Mouse (Mus musculus) heart, embryonic 14.5 days (tissue): Measurements from ENCODE around the gene Prpf8. TPM values are rescaled to one million over a fixed set of nuclear protein-coding genes. Genes with fewer than 3 reads are reported as not detected.

Experiments used
- ATAC-seq: fragments of 200-750 bp; cut with Nextera tagmentation; 2 replicates; pipeline ENCODE4 v1.8.0; 2017; ENCODE audit warnings: low read depth, moderate TSS enrichment; ENCODE audit not compliant: insufficient number of reproducible peaks, insufficient read depth, low FRiP score
- H3K27ac ChIP-seq, 2 experiments: fragments of 200-500 bp in 1 of 2; fragments of 300-500 bp in 1 of 2; sonication (generic) in 1 of 2; replicated peaks in 1 of 2; 2 replicates each; pipeline ENCODE4 v1.5.1; 2012 to 2014; ENCODE audit warnings: low read depth in 2 of 2, low read length in 2 of 2, control low read depth in 1 of 2, mild to moderate bottlenecking in 1 of 2, mixed read lengths in 1 of 2; ENCODE audit not compliant: control insufficient read depth in 1 of 2, insufficient read depth in 1 of 2
- H3K27me3 ChIP-seq: fragments of 300-500 bp; sonication (generic); 2 replicates; pipeline ENCODE4 v1.6.1; 2014; ENCODE audit warnings: mild to moderate bottlenecking, low read length, control low read depth; ENCODE audit not compliant: control insufficient read depth, insufficient read depth
- H3K36me3 ChIP-seq: fragments of 300-500 bp; sonication (generic); 2 replicates; pipeline ENCODE4 v1.6.1; 2014; ENCODE audit warnings: mild to moderate bottlenecking, control low read depth, low read length, mixed read lengths; ENCODE audit not compliant: control insufficient read depth, insufficient read depth
- H3K4me1 ChIP-seq, 2 experiments: fragments of 200-500 bp in 1 of 2; fragments of 300-500 bp in 1 of 2; sonication (generic) in 1 of 2; 2 replicates each; pipeline ENCODE4 v1.6.1; 2012 to 2014; ENCODE audit warnings: low read length in 2 of 2, control low read depth in 1 of 2, mixed read lengths in 1 of 2; ENCODE audit not compliant: control insufficient read depth in 2 of 2, insufficient read depth in 2 of 2
- H3K4me2 ChIP-seq: fragments of 300-500 bp; sonication (generic); 2 replicates; pipeline ENCODE4 v1.6.1; 2014; ENCODE audit warnings: mild to moderate bottlenecking, low read length
- H3K4me3 ChIP-seq, 2 experiments: fragments of 200-500 bp in 1 of 2; fragments of 300-500 bp in 1 of 2; sonication (generic) in 1 of 2; 2 replicates each; pipeline ENCODE4 v1.5.1; 2012 to 2014; ENCODE audit warnings: low read length in 2 of 2, mild to moderate bottlenecking in 2 of 2, control low read depth in 1 of 2, low read depth in 1 of 2, moderate library complexity in 1 of 2; ENCODE audit not compliant: control insufficient read depth in 1 of 2, insufficient read depth in 1 of 2
- H3K9ac ChIP-seq: fragments of 300-500 bp; sonication (generic); 2 replicates; pipeline ENCODE4 v1.6.1; 2014; ENCODE audit warnings: mild to moderate bottlenecking, low read length
- H3K9me3 ChIP-seq: fragments of 300-500 bp; sonication (generic); 2 replicates; pipeline ENCODE4 v1.6.1; 2016; ENCODE audit warnings: low read length, control low read depth; ENCODE audit not compliant: control insufficient read depth
- WGBS: fragments of 180-500 bp; shearing (Covaris S2); extraction: QIAGEN DNeasy Blood & Tissue Kit; methylation state at CpG from one replicate; pipeline ENCODE4 v1.1.7; 2014; 5-methylcytosine and 5-hydroxymethylcytosine counted together
- polyA plus RNA-seq: library from polyadenylated mRNA; unstranded; fragments of >200 nt; fragmentation: Nextera tagmentation; extraction: Ambion mirVana; gene quantifications from 2 replicates; pipeline ENCODE4 v1.2.1, GENCODE M21; 2014

The Prpf8 gene
- polyA plus RNA-seq, 1 experiment from 2014 or later: 46.8 TPM

DNA sequence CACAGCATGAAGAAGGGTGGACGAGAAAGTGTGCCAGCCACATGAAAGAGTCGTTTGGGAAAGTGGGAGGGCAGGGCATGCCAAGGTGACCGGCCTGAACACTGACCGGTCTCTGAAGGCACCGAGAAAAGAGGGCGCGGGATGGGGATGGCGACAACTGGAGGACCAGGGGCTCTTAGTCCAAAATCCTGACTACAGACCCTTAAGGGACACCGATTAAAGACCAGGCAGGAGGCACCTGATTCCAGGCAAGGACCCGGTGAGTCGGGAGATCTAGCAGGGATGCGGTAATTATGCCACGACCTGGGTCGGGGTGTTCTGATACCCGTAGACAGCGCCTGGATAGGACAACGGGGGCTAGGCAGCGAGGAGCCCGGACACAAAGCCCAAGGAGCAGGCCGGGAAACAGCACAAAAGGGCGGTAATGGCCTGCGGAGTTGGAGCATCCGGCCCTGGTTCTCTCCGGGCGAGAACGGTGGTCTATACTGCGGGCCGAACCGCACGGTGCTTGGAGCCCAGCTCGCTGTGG, 44.3 kb downstream of the Prpf8 start:
- WGBS: under 1% methylated on average over 31 of the region's 31 CpGs
- Histone ChIP-seq H3K4me1 (peaks cover 14 to 20% of the 10 kb centered on the region in 2 experiments), H3K9me3 (no peaks in the 10 kb centered on the region), H3K27me3 (no peaks in the 10 kb centered on the region), H3K4me3 (peak overlapping the region; percentile 68 to 75), H3K27ac (peak overlapping the region; percentile 15 to 16; a peak in 3 of 4 replicates), H3K4me2 (peak overlapping the region; percentile 100), H3K36me3 (no peaks in the 10 kb centered on the region), H3K9ac (peak overlapping the region; percentile 76)
- no peak; the same call in 1 of the 2 replicates for ATAC-seq

GRCm38 (mm10) chr11:75531469-75532242, 45.0 kb downstream of the Prpf8 start, which contains the start of gene Slc43a2:
Gene Slc43a2, plus strand, starts transcription at chr11:75531694.
- WGBS: under 1% methylated on average over 61 of the region's 62 CpGs
- Histone ChIP-seq H3K36me3 (no peaks in the 10 kb centered on the region), H3K4me2 (peak within 1 kb of the TSS; percentile 100), H3K27ac (peak within 1 kb of the TSS; percentile 58 to 75), H3K9me3 (no peaks in the 10 kb centered on the region), H3K27me3 (no peaks in the 10 kb centered on the region), H3K4me1 (peaks cover 14 to 20% of the 10 kb centered on the region in 2 experiments), H3K4me3 (peak within 1 kb of the TSS; percentile 68 to 75), H3K9ac (peak within 1 kb of the TSS; percentile 76)
- peak; percentile 86 for ATAC-seq

- peak overlapping the region; percentile 76 for H3K9ac ChIP-seq
- no peaks in the 10 kb centered on the region for H3K9me3 ChIP-seq
- no peak for ATAC-seq
- peak overlapping the region; percentile 68 to 75 for H3K4me3 ChIP-seq
- peaks cover 17 to 25% of the 10 kb centered on the region in 2 experiments for H3K4me1 ChIP-seq
- no peak overlapping the region; a peak in 1 of 4 replicates for H3K27ac ChIP-seq
- H3K36me3 ChIP-seq: no peaks in the 10 kb centered on the region
- 17% methylated on average over 38 of the region's 38 CpGs for WGBS
- peak overlapping the region; percentile 100 for H3K4me2 ChIP-seq
- no peaks in the 10 kb centered on the region for H3K27me3 ChIP-seq
Observed at GRCm38 (mm10) chr11:75532340-75533277, 46.0 kb downstream of the Prpf8 start.

DNA sequence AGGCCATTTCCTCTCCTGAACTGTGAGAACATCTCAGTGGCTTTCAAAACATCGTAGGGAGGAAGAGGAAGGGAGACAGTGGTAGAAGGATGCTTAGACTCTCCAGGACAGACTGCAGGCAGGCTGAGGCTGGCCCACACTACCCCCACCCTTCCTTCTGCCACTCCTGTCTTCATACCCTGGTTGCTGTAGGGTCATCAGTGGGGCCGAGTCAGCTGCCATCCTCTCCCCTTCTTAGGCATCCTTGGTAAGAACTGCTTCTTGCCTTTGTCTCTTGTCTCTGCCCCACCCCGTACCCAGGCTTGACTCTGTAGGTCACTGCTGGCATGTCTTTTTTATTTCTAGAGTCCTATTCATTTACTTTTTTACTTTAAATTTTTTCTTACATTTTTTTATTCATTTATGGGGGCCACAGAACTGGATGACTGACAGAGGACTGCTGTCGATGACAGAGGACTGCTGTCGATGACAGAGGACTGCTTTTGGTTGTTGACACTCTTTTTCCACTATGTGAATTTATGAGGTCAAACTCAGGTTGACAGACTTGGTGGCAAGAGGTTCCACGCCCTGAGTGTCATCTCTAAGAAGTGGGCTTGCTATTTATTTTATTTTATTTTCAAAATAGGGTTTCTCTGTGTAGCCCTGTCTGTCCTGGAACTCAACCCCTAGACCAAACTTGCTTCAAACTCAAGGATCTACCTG, 46.8 kb downstream of the Prpf8 start:
- no peak for ATAC-seq
- H3K4me3 ChIP-seq: no peak overlapping the region
- WGBS: 71% methylated on average over 6 of the region's 6 CpGs
- peaks cover 25 to 33% of the 10 kb centered on the region in 2 experiments for H3K4me1 ChIP-seq
- H3K36me3 ChIP-seq: no peaks in the 10 kb centered on the region
- H3K27ac ChIP-seq: no peak overlapping the region; a peak in 1 of 4 replicates
- no peak overlapping the region for H3K9ac ChIP-seq
- H3K4me2 ChIP-seq: peak overlapping the region; percentile 100; the same call in 1 of the 2 replicates
- H3K27me3 ChIP-seq: no peaks in the 10 kb centered on the region
- H3K9me3 ChIP-seq: no peaks in the 10 kb centered on the region

GRCm38 (mm10) chr11:75534286-75535033, 47.8 kb downstream of the Prpf8 start:
- Histone ChIP-seq H3K27me3 (no peaks in the 10 kb centered on the region), H3K36me3 (no peaks in the 10 kb centered on the region), H3K4me3 (no peak overlapping the region), H3K4me2 (no peak overlapping the region), H3K9ac (no peak overlapping the region), H3K4me1 (peaks cover 25 to 35% of the 10 kb centered on the region in 2 experiments), H3K9me3 (no peaks in the 10 kb centered on the region), H3K27ac (peak overlapping the region in 1 of 2 experiments; percentile 30; a peak in 1 of 4 replicates)
- WGBS: 40% methylated on average over 4 of the region's 4 CpGs
- ATAC-seq: no peak

GRCm38 (mm10) chr11:75535106-75535795, 48.6 kb downstream of the Prpf8 start:
- Histone ChIP-seq H3K9me3 (no peaks in the 10 kb centered on the region), H3K4me3 (no peak overlapping the region), H3K4me2 (no peak overlapping the region), H3K9ac (peak overlapping the region; percentile 39; the same call in 1 of the 2 replicates), H3K36me3 (no peaks in the 10 kb centered on the region), H3K4me1 (peaks cover 27 to 35% of the 10 kb centered on the region in 2 experiments), H3K27ac (peak overlapping the region; percentile 9 to 30; a peak in 1 of 4 replicates), H3K27me3 (no peaks in the 10 kb centered on the region)
- no peak for ATAC-seq
- WGBS: 33% methylated on average over 13 of the region's 13 CpGs
